Mouse (Mus musculus) intestine, embryonic 16.5 days (tissue): ENCODE measurements at regions not wholly inside any gene's neighbourhood (a gene's known extent, or its start where the extent isn't known, plus 50 kb on each side); places are given as distances from the start of the nearest gene placed in this dataset.
"Not testable (repeated sequence)": the region's sequence is repeated elsewhere in the genome, so short reads cannot be mapped to it uniquely, and the experiment has no call there.

ENCODE experiments used
- ATAC-seq: fragments of 200-750 bp; cut with Nextera tagmentation; 2 replicates; pipeline ENCODE4 v1.8.0; 2017; ENCODE audit warnings: moderate TSS enrichment, moderate library complexity
- H3K27ac ChIP-seq: fragments of 300-500 bp; sonication (generic); 2 replicates; pipeline ENCODE4 v1.5.1; 2014; ENCODE audit warnings: mild to moderate bottlenecking, low read length
- H3K27me3 ChIP-seq: fragments of 300-500 bp; sonication (generic); replicated peaks from 2 replicates; pipeline ENCODE4 v1.6.1; 2014; ENCODE audit warnings: low read length, control low read depth, mixed read lengths; ENCODE audit not compliant: control insufficient read depth, insufficient read depth
- H3K36me3 ChIP-seq: fragments of 300-500 bp; sonication (generic); 2 replicates; pipeline ENCODE4 v1.6.1; 2014; ENCODE audit warnings: low read length, control low read depth; ENCODE audit not compliant: control insufficient read depth, insufficient read depth
- H3K4me1 ChIP-seq: fragments of 300-500 bp; sonication (generic); 2 replicates; pipeline ENCODE4 v1.6.1; 2014; ENCODE audit warnings: low read length, control low read depth, mixed read lengths; ENCODE audit not compliant: control insufficient read depth, insufficient read depth
- H3K4me2 ChIP-seq: fragments of 300-500 bp; sonication (generic); 2 replicates; pipeline ENCODE4 v1.6.1; 2014; ENCODE audit warnings: low read depth, low read length, control low read depth
- H3K4me3 ChIP-seq: fragments of 300-500 bp; sonication (generic); 2 replicates; pipeline ENCODE4 v1.5.1; 2014; ENCODE audit warnings: mild to moderate bottlenecking, low read length
- H3K9ac ChIP-seq: fragments of 300-500 bp; sonication (generic); 2 replicates; pipeline ENCODE4 v1.6.1; 2014; ENCODE audit warnings: low read depth, low read length
- H3K9me3 ChIP-seq: fragments of 300-500 bp; sonication (generic); 2 replicates; pipeline ENCODE4 v1.6.1; 2016; ENCODE audit warnings: low read length, control low read depth; ENCODE audit not compliant: control insufficient read depth
- WGBS: fragments of 180-500 bp; shearing (Covaris S2); extraction: QIAGEN DNeasy Blood & Tissue Kit; methylation state at CpG from one replicate; pipeline ENCODE4 v1.1.7; 2014; 5-methylcytosine and 5-hydroxymethylcytosine counted together

GRCm38 (mm10) chr12:113987233-113987990, 443.7 kb downstream of the Adam6a start:
- H3K36me3 ChIP-seq = no peaks in the 10 kb centered on the region
- no peak overlapping the region for H3K9ac ChIP-seq
- no peak overlapping the region for H3K27ac ChIP-seq
- ATAC-seq = peak; percentile 97
- no peaks in the 10 kb centered on the region for H3K4me1 ChIP-seq
- H3K4me3 ChIP-seq = no peak overlapping the region
- H3K27me3 ChIP-seq = no peaks in the 10 kb centered on the region
- H3K9me3 ChIP-seq = no peaks in the 10 kb centered on the region
- H3K4me2 ChIP-seq = no peak overlapping the region
- 64% methylated on average over 5 of the region's 5 CpGs for WGBS

GRCm38 (mm10) chr12:113992425-113992824, 448.7 kb downstream of the Adam6a start:
- no peak overlapping the region for H3K9ac ChIP-seq
- no peak overlapping the region for H3K4me3 ChIP-seq
- no peaks in the 10 kb centered on the region for H3K27me3 ChIP-seq
- no peak overlapping the region for H3K27ac ChIP-seq
- H3K36me3 ChIP-seq = no peaks in the 10 kb centered on the region
- 73% methylated on average over 2 of the region's 2 CpGs for WGBS
- H3K4me1 ChIP-seq = no peaks in the 10 kb centered on the region
- ATAC-seq = no peak
- H3K4me2 ChIP-seq = no peak overlapping the region
- no peaks in the 10 kb centered on the region for H3K9me3 ChIP-seq

GRCm38 (mm10) chr12:113994284-113994683, 450.6 kb downstream of the Adam6a start:
- ATAC-seq, H3K27me3 ChIP-seq, H3K4me2 ChIP-seq, H3K9me3 ChIP-seq, H3K36me3 ChIP-seq, H3K27ac ChIP-seq, H3K9ac ChIP-seq, H3K4me3 ChIP-seq, H3K4me1 ChIP-seq: not testable (repeated sequence)
- WGBS = 52% methylated on average over 3 of the region's 3 CpGs

GRCm38 (mm10) chr12:114008491-114008890, 464.8 kb downstream of the Adam6a start:
- H3K4me2 ChIP-seq, H3K4me3 ChIP-seq, H3K9me3 ChIP-seq, H3K36me3 ChIP-seq, H3K9ac ChIP-seq, ATAC-seq, H3K4me1 ChIP-seq, H3K27ac ChIP-seq, H3K27me3 ChIP-seq: not testable (repeated sequence)

DNA sequence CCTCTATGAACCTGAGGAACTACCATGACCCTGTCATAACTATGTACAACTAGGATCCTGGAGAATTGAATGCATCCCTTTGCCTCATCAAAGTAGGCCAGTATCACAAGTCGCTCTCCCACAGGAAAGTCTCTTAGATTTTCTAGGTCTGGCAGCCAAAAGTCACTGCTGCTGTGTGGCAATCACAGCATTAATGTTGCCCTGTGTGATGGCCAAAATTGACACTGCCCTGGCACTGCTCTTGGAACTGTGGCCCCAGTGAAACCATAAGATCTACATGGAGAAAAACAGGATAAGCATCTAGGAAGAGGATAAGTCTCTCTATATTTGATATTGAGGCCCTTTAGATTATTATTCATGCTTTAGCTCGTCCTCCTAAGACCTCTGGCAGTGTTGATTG, 465.7 kb downstream of the Adam6a start:
- 56% methylated on average over 2 of the region's 2 CpGs for WGBS
- Histone ChIP-seq H3K4me2 (no peak overlapping the region), H3K36me3 (no peaks in the 10 kb centered on the region), H3K4me1 (no peaks in the 10 kb centered on the region), H3K27me3 (no peaks in the 10 kb centered on the region), H3K27ac (no peak overlapping the region), H3K9ac (no peak overlapping the region), H3K9me3 (no peaks in the 10 kb centered on the region), H3K4me3 (no peak overlapping the region)
- ATAC-seq = no peak

- 14% methylated on average over 4 of the region's 4 CpGs for WGBS
These were observed 469.2 kb downstream of the Adam6a start for GRCm38 (mm10) chr12:114012860-114013259.

GRCm38 (mm10) chr12:114037011-114037410, 493.3 kb downstream of the Adam6a start:
- not testable (repeated sequence) for H3K9ac ChIP-seq, H3K36me3 ChIP-seq, H3K27ac ChIP-seq, H3K9me3 ChIP-seq, H3K4me1 ChIP-seq, H3K4me2 ChIP-seq, H3K27me3 ChIP-seq, ATAC-seq, H3K4me3 ChIP-seq
- 67% methylated on average over 2 of the region's 2 CpGs for WGBS

More at GRCm38 (mm10) chr12:114012860-114013259, 469.2 kb downstream of the Adam6a start:
- H3K27me3 ChIP-seq, H3K9ac ChIP-seq, ATAC-seq, H3K4me2 ChIP-seq, H3K4me3 ChIP-seq, H3K9me3 ChIP-seq, H3K36me3 ChIP-seq, H3K4me1 ChIP-seq, H3K27ac ChIP-seq: not testable (repeated sequence)

GRCm38 (mm10) chr12:114047991-114048390, 504.3 kb downstream of the Adam6a start:
- H3K4me1 ChIP-seq, ATAC-seq, H3K4me3 ChIP-seq, H3K27me3 ChIP-seq, H3K36me3 ChIP-seq, H3K4me2 ChIP-seq, H3K9me3 ChIP-seq, H3K9ac ChIP-seq, H3K27ac ChIP-seq: not testable (repeated sequence)
- WGBS = 61% methylated on average over 8 of the region's 8 CpGs

- Histone ChIP-seq H3K9me3 (no peaks in the 10 kb centered on the region), H3K9ac (no peak overlapping the region), H3K4me2 (no peak overlapping the region), H3K4me1 (no peaks in the 10 kb centered on the region), H3K36me3 (no peaks in the 10 kb centered on the region), H3K27me3 (no peaks in the 10 kb centered on the region), H3K27ac (no peak overlapping the region), H3K4me3 (no peak overlapping the region)
- 85% methylated on average over 2 of the region's 2 CpGs for whole genome bisulfite sequencing
- ATAC-seq = no peak
These were observed 509.6 kb downstream of the Adam6a start for GRCm38 (mm10) chr12:114053341-114053740.

GRCm38 (mm10) chr12:114059615-114060014, 515.9 kb downstream of the Adam6a start:
- Histone ChIP-seq H3K9ac (no peak overlapping the region), H3K36me3 (no peaks in the 10 kb centered on the region), H3K27me3 (no peaks in the 10 kb centered on the region), H3K4me2 (no peak overlapping the region), H3K4me1 (no peaks in the 10 kb centered on the region), H3K27ac (no peak overlapping the region), H3K9me3 (no peaks in the 10 kb centered on the region), H3K4me3 (no peak overlapping the region)
- 68% methylated on average over 3 of the region's 3 CpGs for WGBS
- ATAC-seq = no peak
